Mouse (Mus musculus): ENCODE data around the gene Knl1.

DNA sequence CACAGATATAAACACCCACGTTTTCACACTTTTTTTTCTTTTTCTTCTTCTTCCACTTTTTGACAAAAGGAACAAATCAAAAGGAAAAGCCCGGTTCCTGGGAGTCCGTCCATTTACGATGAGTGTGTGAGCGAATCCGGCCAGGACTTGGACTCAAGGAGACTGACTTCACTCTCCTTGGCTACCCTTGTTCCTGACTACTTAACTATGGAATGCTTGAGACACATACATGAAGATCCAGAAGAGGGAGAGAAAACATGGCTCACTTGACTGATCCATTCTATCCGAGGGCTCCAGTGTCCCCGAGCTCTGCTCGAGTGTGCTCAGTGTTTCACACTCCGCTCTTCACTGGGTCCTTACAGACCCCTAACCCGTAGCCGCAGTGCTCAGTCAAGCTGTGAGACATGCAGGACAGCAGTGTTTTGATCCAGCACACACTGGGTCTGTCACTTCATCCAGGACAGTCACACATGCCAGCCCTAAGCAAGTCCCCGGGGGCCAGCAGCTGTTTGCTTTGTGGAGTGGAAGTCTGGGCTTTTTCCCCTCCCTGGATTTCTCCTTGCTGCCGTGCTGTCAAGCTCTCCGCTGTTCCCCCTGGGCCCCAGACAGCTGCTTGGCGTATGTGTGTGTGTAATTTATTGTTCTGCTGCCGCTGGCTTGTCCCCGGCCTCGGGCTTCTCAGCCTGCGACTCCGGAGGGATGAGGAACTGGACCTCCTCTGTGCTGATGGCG is 28.4 kb upstream of the Knl1 start:
- TF ChIP-seq CTCF (IDR thresholded peaks at IDR 0.05; ENCODE audit: low read depth, low read length): no peak
- no peak for TF ChIP-seq POLR2A (IDR thresholded peaks at IDR 0.05; ENCODE audit: extremely low read depth, insufficient read depth, low read length)

Measured in liver, adult 2 months (tissue).